Mouse (Mus musculus) bone marrow macrophage, adult 2 months (primary cell): ENCODE measurements at regions not wholly inside any gene's neighbourhood (a gene's known extent, or its start where the extent isn't known, plus 50 kb on each side); places are given as distances from the start of the nearest gene placed in this dataset.

Experiments used
- CTCF ChIP-seq: IDR thresholded peaks from 2 replicates; pipeline ENCODE4 v1.5.1; 2012; ENCODE audit warnings: low read depth, mild to moderate bottlenecking, low read length, moderate library complexity
- POLR2A ChIP-seq: IDR thresholded peaks from 2 replicates; pipeline ENCODE4 v1.6.1; 2012; ENCODE audit warnings: mild to moderate bottlenecking, low read depth, low read length, borderline replicate concordance

DNA sequence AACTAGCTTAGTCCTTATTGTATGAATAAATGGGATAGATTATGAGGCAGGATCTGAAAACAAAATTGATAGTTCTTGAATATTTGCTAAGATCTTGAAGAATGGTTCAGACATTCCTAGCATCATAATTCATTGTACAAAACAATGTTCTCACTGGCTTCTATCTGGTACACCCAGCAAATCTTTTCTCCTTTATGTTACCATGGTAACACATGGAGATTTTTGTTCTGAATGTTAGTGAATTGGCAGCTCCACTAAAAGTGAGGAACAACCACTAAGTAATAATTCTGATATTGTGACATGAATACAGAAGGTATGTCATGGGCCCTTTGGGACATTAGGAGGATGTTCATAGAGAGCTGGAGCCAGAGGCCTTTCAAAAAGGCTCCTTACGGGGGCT, 639.8 kb downstream of the Gsdmc2 start:
- no peak for TF ChIP-seq POLR2A
- no peak for TF ChIP-seq CTCF
